Mouse (Mus musculus): ENCODE measurements at regions not wholly inside any gene's neighbourhood (a gene's known extent, or its start where the extent isn't known, plus 50 kb on each side); places are given as distances from the start of the nearest gene placed in this dataset.
A peak's percentile ranks its signal among the peaks of the same experiment; 100 is the strongest.

DNA sequence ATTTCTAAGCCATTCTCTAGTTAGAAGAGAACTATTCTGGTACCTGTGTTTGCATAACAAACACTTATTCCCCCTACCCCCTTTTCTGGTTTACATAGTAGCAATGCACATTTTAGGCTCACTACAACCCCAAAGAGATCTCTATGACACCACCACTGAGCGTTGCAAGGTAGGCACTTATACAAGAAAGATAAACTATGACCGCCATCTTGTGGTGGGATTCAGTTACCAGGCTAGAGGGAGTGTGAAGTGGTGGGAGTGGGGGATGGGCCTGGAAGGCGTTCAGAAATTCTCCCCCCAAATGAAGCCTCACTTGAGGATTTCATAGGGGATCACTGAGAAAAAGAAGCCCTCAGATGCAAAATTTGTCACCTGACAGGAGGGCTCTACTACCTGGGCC, 64.4 kb upstream of the Fst start:
- H3K27me3 ChIP-seq (ENCODE audit: control insufficient read depth, insufficient read depth, low read length), result no peaks in the 10 kb centered on the region
- 29% methylated on average over 3 of the region's 3 CpGs for WGBS
- H3K36me3 ChIP-seq (replicated peaks; ENCODE audit: control insufficient read depth, insufficient read depth, low read depth, low read length), result no peaks in the 10 kb centered on the region
- no peak overlapping the region for H3K4me3 ChIP-seq (ENCODE audit: low read depth, low read length)
- no peak overlapping the region for H3K27ac ChIP-seq (replicated peaks; ENCODE audit: low read depth, low read length)
- DNase-seq (ENCODE audit: low spot score) (peak; percentile 57), ATAC-seq (replicated peaks; ENCODE audit: insufficient number of reproducible peaks, low FRiP score, low TSS enrichment, low read depth) (no peak)
- no peaks in the 10 kb centered on the region for H3K9me3 ChIP-seq (replicated peaks; ENCODE audit: control insufficient read depth, low read length)
- no peak overlapping the region for H3K4me2 ChIP-seq (ENCODE audit: low read depth, low read length)
- no peak overlapping the region for H3K9ac ChIP-seq (replicated peaks; ENCODE audit: low read length)
- no peaks in the 10 kb centered on the region for H3K4me1 ChIP-seq (ENCODE audit: control insufficient read depth, insufficient read depth, low read length)

DNA sequence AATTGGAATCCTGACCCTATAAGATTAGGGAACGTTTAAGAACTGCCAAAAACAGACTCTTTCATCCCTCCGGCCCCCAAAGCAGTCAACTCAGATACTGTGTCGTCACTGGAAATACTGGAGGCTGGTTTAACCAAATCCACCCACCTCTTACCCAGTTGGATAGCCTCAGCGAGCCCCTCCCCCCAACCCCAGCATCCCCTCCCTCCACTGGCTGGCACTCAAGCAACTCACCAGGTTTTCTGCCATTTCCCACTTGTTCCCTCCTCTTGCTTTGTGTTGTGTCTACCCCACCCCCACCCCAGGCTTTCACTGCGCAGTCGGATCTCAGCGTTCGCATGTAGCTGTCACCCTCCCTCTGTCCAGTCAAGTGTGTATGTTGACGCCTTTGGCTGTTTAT, 68.1 kb upstream of the Fst start:
- Histone ChIP-seq H3K9me3 (replicated peaks; ENCODE audit: control insufficient read depth, low read length) (no peaks in the 10 kb centered on the region), H3K27me3 (ENCODE audit: control insufficient read depth, insufficient read depth, low read length) (no peaks in the 10 kb centered on the region), H3K9ac (replicated peaks; ENCODE audit: low read length) (no peak overlapping the region), H3K36me3 (replicated peaks; ENCODE audit: control insufficient read depth, insufficient read depth, low read depth, low read length) (no peaks in the 10 kb centered on the region), H3K27ac (replicated peaks; ENCODE audit: low read depth, low read length) (no peak overlapping the region), H3K4me2 (ENCODE audit: low read depth, low read length) (no peak overlapping the region), H3K4me1 (ENCODE audit: control insufficient read depth, insufficient read depth, low read length) (no peaks in the 10 kb centered on the region), H3K4me3 (ENCODE audit: low read depth, low read length) (no peak overlapping the region)
- ATAC-seq (replicated peaks; ENCODE audit: insufficient number of reproducible peaks, low FRiP score, low TSS enrichment, low read depth), result no peak; the same call in 1 of the 2 replicates
- DNase-seq (ENCODE audit: low spot score), result peak; percentile 16
- 43% methylated on average over 9 of the region's 9 CpGs for WGBS

- Histone ChIP-seq H3K4me2 (ENCODE audit: low read depth, low read length) (no peak overlapping the region), H3K9ac (replicated peaks; ENCODE audit: low read length) (no peak overlapping the region), H3K4me3 (ENCODE audit: low read depth, low read length) (no peak overlapping the region), H3K27me3 (ENCODE audit: control insufficient read depth, insufficient read depth, low read length) (no peaks in the 10 kb centered on the region), H3K9me3 (replicated peaks; ENCODE audit: control insufficient read depth, low read length) (no peaks in the 10 kb centered on the region), H3K4me1 (ENCODE audit: control insufficient read depth, insufficient read depth, low read length) (no peaks in the 10 kb centered on the region), H3K27ac (replicated peaks; ENCODE audit: low read depth, low read length) (no peak overlapping the region), H3K36me3 (replicated peaks; ENCODE audit: control insufficient read depth, insufficient read depth, low read depth, low read length) (no peaks in the 10 kb centered on the region)
- WGBS, result 85% methylated on average over 11 of the region's 11 CpGs
- DNase-seq (ENCODE audit: low spot score) (no peak), ATAC-seq (replicated peaks; ENCODE audit: insufficient number of reproducible peaks, low FRiP score, low TSS enrichment, low read depth) (no peak)
These were observed 71.5 kb upstream of the Fst start for GRCm38 (mm10) chr13:114530171-114530774.

- WGBS, result 78% methylated on average over 5 of the region's 5 CpGs
- DNase-seq (ENCODE audit: low spot score), result no peak
- Histone ChIP-seq H3K27me3 (ENCODE audit: control insufficient read depth, insufficient read depth, low read length) (no peaks in the 10 kb centered on the region), H3K36me3 (replicated peaks; ENCODE audit: control insufficient read depth, insufficient read depth, low read depth, low read length) (no peaks in the 10 kb centered on the region), H3K4me2 (ENCODE audit: low read depth, low read length) (no peak overlapping the region), H3K9me3 (replicated peaks; ENCODE audit: control insufficient read depth, low read length) (no peaks in the 10 kb centered on the region), H3K4me3 (ENCODE audit: low read depth, low read length) (no peak overlapping the region), H3K4me1 (ENCODE audit: control insufficient read depth, insufficient read depth, low read length) (no peaks in the 10 kb centered on the region), H3K27ac (replicated peaks; ENCODE audit: low read depth, low read length) (no peak overlapping the region), H3K9ac (replicated peaks; ENCODE audit: low read length) (no peak overlapping the region)
- no peak; the same call in 1 of the 2 replicates for ATAC-seq (replicated peaks; ENCODE audit: insufficient number of reproducible peaks, low FRiP score, low TSS enrichment, low read depth)
These were observed 73.0 kb upstream of the Fst start for GRCm38 (mm10) chr13:114531780-114532179.

DNA sequence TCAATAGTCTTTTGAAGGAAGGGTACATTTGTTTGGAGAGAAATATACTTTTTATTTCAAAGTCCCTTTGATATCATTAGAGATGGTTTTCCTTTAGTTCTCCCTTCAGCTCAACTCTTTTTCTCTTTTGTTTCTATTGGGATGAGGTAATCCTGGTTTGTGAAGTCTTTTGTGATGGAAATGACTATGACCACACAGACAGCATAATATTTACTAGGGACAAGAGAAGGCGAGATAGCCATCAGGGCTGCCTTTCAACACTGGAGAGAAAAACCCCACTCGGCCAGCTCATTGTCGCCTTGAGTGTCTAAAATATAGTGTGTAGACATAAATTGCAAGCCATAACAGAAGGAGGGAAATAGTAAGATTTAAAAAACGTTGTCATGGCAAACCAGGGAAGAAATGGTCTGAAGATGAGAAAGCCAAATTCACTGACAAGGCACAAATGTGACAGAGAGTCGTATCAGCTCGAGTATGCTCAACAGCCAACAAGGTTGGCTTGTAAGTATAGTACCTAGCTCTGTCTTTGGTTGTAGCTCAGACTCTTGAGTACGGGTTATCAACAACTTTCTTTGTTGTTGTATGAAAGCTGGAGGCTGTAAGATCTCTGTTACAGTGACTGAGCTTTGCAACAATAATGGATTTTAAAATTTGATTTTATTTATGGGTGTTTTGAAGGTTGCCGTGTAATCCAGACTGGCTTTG, 73.8 kb upstream of the Fst start:
- H3K4me3 ChIP-seq (ENCODE audit: low read depth, low read length), result no peak overlapping the region
- no peaks in the 10 kb centered on the region for H3K9me3 ChIP-seq (replicated peaks; ENCODE audit: control insufficient read depth, low read length)
- no peak overlapping the region for H3K4me2 ChIP-seq (ENCODE audit: low read depth, low read length)
- no peak overlapping the region for H3K9ac ChIP-seq (replicated peaks; ENCODE audit: low read length)
- H3K27ac ChIP-seq (replicated peaks; ENCODE audit: low read depth, low read length), result no peak overlapping the region
- no peaks in the 10 kb centered on the region for H3K27me3 ChIP-seq (ENCODE audit: control insufficient read depth, insufficient read depth, low read length)
- no peaks in the 10 kb centered on the region for H3K4me1 ChIP-seq (ENCODE audit: control insufficient read depth, insufficient read depth, low read length)
- DNase-seq (ENCODE audit: low spot score) (no peak), ATAC-seq (replicated peaks; ENCODE audit: insufficient number of reproducible peaks, low FRiP score, low TSS enrichment, low read depth) (no peak)
- no peaks in the 10 kb centered on the region for H3K36me3 ChIP-seq (replicated peaks; ENCODE audit: control insufficient read depth, insufficient read depth, low read depth, low read length)
- WGBS, result 76% methylated on average over 8 of the region's 8 CpGs

- no peak overlapping the region for H3K27ac ChIP-seq (replicated peaks; ENCODE audit: low read depth, low read length)
- no peak overlapping the region for H3K4me2 ChIP-seq (ENCODE audit: low read depth, low read length)
- H3K27me3 ChIP-seq (ENCODE audit: control insufficient read depth, insufficient read depth, low read length), result no peaks in the 10 kb centered on the region
- no peaks in the 10 kb centered on the region for H3K36me3 ChIP-seq (replicated peaks; ENCODE audit: control insufficient read depth, insufficient read depth, low read depth, low read length)
- no peaks in the 10 kb centered on the region for H3K9me3 ChIP-seq (replicated peaks; ENCODE audit: control insufficient read depth, low read length)
- DNase-seq (ENCODE audit: low spot score) (no peak), ATAC-seq (replicated peaks; ENCODE audit: insufficient number of reproducible peaks, low FRiP score, low TSS enrichment, low read depth) (no peak)
- 56% methylated on average over 3 of the region's 3 CpGs for WGBS
- no peaks in the 10 kb centered on the region for H3K4me1 ChIP-seq (ENCODE audit: control insufficient read depth, insufficient read depth, low read length)
- H3K4me3 ChIP-seq (ENCODE audit: low read depth, low read length), result no peak overlapping the region
- no peak overlapping the region for H3K9ac ChIP-seq (replicated peaks; ENCODE audit: low read length)
These were observed 75.8 kb upstream of the Fst start for GRCm38 (mm10) chr13:114534591-114534990.

DNA sequence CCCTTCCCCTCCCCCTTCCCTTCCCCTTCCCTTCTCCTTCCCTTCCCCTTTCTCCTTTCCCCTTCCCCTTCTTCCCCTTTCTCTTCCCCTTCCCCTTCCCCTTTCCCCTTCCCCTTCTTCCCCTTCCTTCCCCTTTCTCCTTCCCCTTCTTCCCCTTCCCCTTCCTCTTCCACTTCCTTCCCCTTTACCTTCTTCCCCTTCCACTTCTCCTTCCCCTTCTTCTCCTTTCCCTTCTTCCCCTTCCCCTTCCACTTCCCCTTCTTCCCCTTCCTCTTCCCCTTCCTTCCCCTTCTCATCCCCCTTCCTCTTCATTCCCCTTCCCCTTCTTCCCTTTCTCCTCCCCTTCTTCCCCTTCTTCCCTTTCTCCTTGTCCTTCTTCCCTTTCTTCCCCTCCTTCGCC, 77.0 kb upstream of the Fst start:
- no peaks in the 10 kb centered on the region for H3K36me3 ChIP-seq (replicated peaks; ENCODE audit: control insufficient read depth, insufficient read depth, low read depth, low read length)
- DNase-seq (ENCODE audit: low spot score) (no peak), ATAC-seq (replicated peaks; ENCODE audit: insufficient number of reproducible peaks, low FRiP score, low TSS enrichment, low read depth) (no peak)
- no peak overlapping the region for H3K9ac ChIP-seq (replicated peaks; ENCODE audit: low read length)
- 75% methylated on average over 1 of the region's 1 CpGs for WGBS
- H3K4me3 ChIP-seq (ENCODE audit: low read depth, low read length), result no peak overlapping the region
- H3K27ac ChIP-seq (replicated peaks; ENCODE audit: low read depth, low read length), result no peak overlapping the region
- H3K27me3 ChIP-seq (ENCODE audit: control insufficient read depth, insufficient read depth, low read length), result no peaks in the 10 kb centered on the region
- no peaks in the 10 kb centered on the region for H3K4me1 ChIP-seq (ENCODE audit: control insufficient read depth, insufficient read depth, low read length)
- no peaks in the 10 kb centered on the region for H3K9me3 ChIP-seq (replicated peaks; ENCODE audit: control insufficient read depth, low read length)
- no peak overlapping the region for H3K4me2 ChIP-seq (ENCODE audit: low read depth, low read length)

- Histone ChIP-seq H3K9ac (replicated peaks; ENCODE audit: low read length) (no peak overlapping the region), H3K27ac (replicated peaks; ENCODE audit: low read depth, low read length) (no peak overlapping the region), H3K4me1 (ENCODE audit: control insufficient read depth, insufficient read depth, low read length) (no peaks in the 10 kb centered on the region), H3K9me3 (replicated peaks; ENCODE audit: control insufficient read depth, low read length) (no peaks in the 10 kb centered on the region), H3K4me2 (ENCODE audit: low read depth, low read length) (no peak overlapping the region), H3K4me3 (ENCODE audit: low read depth, low read length) (no peak overlapping the region), H3K27me3 (ENCODE audit: control insufficient read depth, insufficient read depth, low read length) (no peaks in the 10 kb centered on the region), H3K36me3 (replicated peaks; ENCODE audit: control insufficient read depth, insufficient read depth, low read depth, low read length) (no peaks in the 10 kb centered on the region)
- no peak for DNase-seq (ENCODE audit: low spot score)
- no peak for ATAC-seq (replicated peaks; ENCODE audit: insufficient number of reproducible peaks, low FRiP score, low TSS enrichment, low read depth)
- WGBS, result 77% methylated on average over 3 of the region's 3 CpGs
These were observed 113.0 kb upstream of the Fst start for GRCm38 (mm10) chr13:114571731-114572130.
